Mouse (Mus musculus) testis, adult 2 months (tissue): ENCODE data around the gene Jagn1. TPM values are rescaled to one million over a fixed set of nuclear protein-coding genes. Genes with fewer than 3 reads are reported as not detected.

Experiments used
- H3K27ac ChIP-seq: fragments of 200-500 bp; 2 replicates; pipeline ENCODE4 v1.5.1; 2012; ENCODE audit warnings: low read depth, low read length; ENCODE audit not compliant: control insufficient read depth, insufficient read depth
- H3K27me3 ChIP-seq: fragments of 200-500 bp; 2 replicates; pipeline ENCODE4 v1.6.1; 2012; ENCODE audit warnings: mild to moderate bottlenecking, low read length, moderate library complexity; ENCODE audit not compliant: control insufficient read depth, insufficient read depth
- H3K36me3 ChIP-seq: fragments of 200-500 bp; 2 replicates; pipeline ENCODE4 v1.6.1; 2012; ENCODE audit warnings: mild to moderate bottlenecking, low read length; ENCODE audit not compliant: control insufficient read depth, insufficient read depth
- H3K4me1 ChIP-seq: fragments of 200-500 bp; 2 replicates; pipeline ENCODE4 v1.6.1; 2012; ENCODE audit warnings: low read length; ENCODE audit not compliant: control insufficient read depth, insufficient read depth
- H3K4me3 ChIP-seq: fragments of 200-500 bp; 2 replicates; pipeline ENCODE4 v1.5.1; 2012; ENCODE audit warnings: low read depth, mild to moderate bottlenecking, low read length, moderate library complexity, mixed read lengths; ENCODE audit not compliant: control insufficient read depth
- CTCF ChIP-seq: fragments of 200-500 bp; IDR thresholded peaks from 2 replicates; pipeline ENCODE4 v1.5.1; 2012; ENCODE audit warnings: low read depth, mild to moderate bottlenecking, inconsistent platforms, low read length, moderate library complexity; ENCODE audit not compliant: control insufficient read depth, insufficient read depth, insufficient replicate concordance
- POLR2A ChIP-seq: fragments of 200-500 bp; IDR thresholded peaks from 2 replicates; pipeline ENCODE4 v1.6.1; 2012; ENCODE audit warnings: low read depth, mild to moderate bottlenecking, inconsistent platforms, low read length, moderate library complexity; ENCODE audit not compliant: control insufficient read depth
- polyA plus RNA-seq: library from polyadenylated mRNA; depleted of rRNA; stranded (reverse); fragments of >200 nt; gene quantifications from 2 replicates; pipeline ENCODE4 v1.2.3, GENCODE M21; 2012

The Jagn1 gene
- polyA plus RNA-seq, 1 experiment, result 62.2 TPM

DNA sequence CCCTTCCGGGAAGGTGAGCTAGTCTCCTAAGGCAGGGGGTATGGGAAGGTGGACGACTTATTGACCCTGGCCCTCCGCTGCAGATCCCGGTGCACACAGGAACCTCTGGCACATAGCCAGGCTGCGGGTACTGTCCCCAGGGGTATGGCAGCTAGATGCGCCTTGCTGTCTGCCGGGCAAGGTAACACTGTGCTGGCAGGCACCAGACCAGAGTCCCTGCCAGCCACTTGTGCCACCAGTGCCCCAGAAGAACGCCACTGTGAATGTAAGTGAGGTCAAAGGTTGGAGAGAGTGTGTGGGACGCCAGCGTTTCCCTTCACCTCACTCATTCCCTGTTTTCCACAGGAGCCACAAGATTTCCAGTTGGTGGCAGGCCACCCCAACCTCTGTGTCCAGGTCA is 36.5 kb downstream of the Jagn1 start:
- H3K4me3 ChIP-seq, result no peak overlapping the region
- H3K4me1 ChIP-seq, result peaks cover 10% of the 10 kb centered on the region
- TF ChIP-seq POLR2A (no peak), CTCF (no peak)
- no peaks in the 10 kb centered on the region for H3K36me3 ChIP-seq
- H3K27ac ChIP-seq, result no peak overlapping the region
- no peaks in the 10 kb centered on the region for H3K27me3 ChIP-seq

DNA sequence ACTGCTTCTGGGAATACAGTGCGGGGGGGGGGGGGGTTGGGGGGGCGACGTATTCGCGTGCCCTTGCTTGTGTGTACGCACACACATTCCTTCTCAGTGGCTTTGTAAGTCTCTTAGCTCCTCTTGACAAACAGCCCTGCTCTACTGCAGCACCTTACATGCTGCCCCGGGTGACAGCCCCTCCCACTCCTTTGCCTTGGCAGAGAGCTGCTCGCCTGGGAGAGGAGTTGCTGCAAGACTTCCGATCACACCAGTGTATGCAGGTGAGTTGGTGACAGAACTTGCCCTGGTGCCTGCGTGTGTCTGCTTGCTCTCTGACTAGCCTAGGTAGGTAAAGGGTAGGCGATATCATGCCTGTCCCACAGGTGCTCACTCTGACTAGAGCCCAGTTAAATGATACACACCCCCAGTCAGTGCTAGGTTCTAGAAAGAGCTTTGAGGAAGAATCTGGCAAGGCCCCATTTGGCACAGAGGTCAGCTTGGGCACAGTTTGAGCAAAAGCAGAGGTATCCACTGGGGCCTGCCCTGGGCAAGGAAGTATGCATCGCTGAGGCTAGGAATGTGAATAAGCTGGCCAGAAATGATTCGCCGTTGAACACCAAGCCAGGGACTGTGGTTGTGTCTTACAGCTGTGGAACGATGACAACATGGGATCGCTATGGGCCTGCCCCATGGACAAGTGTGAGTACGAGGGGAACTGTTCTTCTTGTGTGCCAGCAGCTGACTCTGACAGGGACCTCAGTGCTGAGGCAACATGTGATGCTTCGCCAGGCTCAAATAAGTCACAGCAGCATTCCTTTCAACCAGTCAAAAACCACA is 38.4 kb downstream of the Jagn1 start:
- Histone ChIP-seq H3K27me3 (no peaks in the 10 kb centered on the region), H3K36me3 (no peaks in the 10 kb centered on the region)

DNA sequence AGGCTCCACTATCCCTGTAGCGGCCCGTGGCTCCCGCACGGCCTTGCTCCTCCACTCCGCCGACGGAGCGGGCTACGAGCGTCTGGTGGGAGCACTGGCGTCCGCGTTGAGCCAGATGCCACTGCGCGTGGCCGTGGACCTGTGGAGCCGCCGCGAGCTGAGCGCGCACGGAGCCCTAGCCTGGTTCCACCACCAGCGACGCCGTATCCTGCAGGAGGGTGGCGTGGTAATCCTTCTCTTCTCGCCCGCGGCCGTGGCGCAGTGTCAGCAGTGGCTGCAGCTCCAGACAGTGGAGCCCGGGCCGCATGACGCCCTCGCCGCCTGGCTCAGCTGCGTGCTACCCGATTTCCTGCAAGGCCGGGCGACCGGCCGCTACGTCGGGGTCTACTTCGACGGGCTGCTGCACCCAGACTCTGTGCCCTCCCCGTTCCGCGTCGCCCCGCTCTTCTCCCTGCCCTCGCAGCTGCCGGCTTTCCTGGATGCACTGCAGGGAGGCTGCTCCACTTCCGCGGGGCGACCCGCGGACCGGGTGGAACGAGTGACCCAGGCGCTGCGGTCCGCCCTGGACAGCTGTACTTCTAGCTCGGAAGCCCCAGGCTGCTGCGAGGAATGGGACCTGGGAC is 40.2 kb downstream of the Jagn1 start:
- Histone ChIP-seq H3K27me3 (no peaks in the 10 kb centered on the region), H3K27ac (no peak overlapping the region), H3K4me1 (peaks cover 10% of the 10 kb centered on the region), H3K4me3 (peak overlapping the region; percentile 84), H3K36me3 (no peaks in the 10 kb centered on the region)
- no peak for TF ChIP-seq POLR2A
- no peak for TF ChIP-seq CTCF

More for the DNA sequence above, 38.4 kb downstream of the Jagn1 start:
- no peak overlapping the region for H3K27ac ChIP-seq
- TF ChIP-seq POLR2A (no peak), CTCF (no peak)
- peaks cover 10% of the 10 kb centered on the region for H3K4me1 ChIP-seq
- H3K4me3 ChIP-seq, result no peak overlapping the region

DNA sequence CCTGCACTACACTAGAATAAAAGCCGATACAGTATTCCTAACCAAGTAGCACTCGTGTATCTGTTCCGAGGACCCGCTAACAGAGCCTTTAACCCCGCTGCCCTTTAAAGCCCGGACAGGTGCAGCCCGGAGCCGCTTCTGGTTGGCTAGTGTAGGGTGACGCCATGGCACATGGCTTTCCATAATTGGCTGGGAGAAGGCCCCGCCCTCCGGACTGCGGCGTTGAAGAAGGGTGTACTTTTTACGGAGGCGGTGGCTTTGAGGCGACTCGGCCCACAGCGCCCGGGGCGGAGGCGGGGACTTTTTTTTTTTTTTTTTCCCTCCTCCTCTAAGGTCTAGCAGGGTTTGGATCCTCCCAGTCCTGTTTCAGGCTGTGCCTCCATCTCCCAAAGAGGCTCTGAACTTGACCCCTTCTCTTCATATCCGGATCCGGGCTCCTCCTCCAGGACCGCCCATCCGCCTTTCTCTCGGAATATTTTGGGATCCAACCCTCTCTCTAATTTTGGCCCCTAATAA is 40.8 kb downstream of the Jagn1 start, which contains the start of gene Creld1:
Gene Creld1, plus strand, starts transcription at position 198 of the 516 bp plus-strand sequence.
- no peaks in the 10 kb centered on the region for H3K36me3 ChIP-seq
- TF ChIP-seq CTCF (no peak), POLR2A (0 out of 2 replicates have a peak, but pooled peaks have one; percentile 14)
- peak within 1 kb of the TSS; percentile 52; the same call in 1 of the 2 replicates for H3K27ac ChIP-seq
- H3K4me3 ChIP-seq, result peak within 1 kb of the TSS; percentile 84
- H3K4me1 ChIP-seq, result peaks cover 10% of the 10 kb centered on the region
- no peaks in the 10 kb centered on the region for H3K27me3 ChIP-seq

DNA sequence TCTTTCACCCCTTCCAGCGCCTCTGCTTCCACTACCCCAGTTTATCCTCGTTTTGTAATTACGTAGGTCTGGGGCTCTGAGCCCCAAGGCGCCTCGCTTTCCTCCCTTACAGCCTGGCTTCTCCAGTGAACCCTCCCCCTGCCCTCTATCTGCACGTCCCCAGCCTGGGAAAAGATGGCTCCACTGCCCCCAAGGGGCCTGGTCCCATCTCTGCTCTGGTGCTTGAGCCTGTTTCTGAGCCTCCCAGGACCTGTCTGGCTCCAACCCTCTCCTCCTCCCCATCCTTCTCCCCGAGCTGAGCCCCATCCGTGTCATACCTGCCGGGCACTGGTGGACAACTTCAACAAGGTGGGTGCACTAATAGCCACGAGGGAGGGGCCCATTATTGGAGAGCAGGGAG is 41.4 kb downstream of the Jagn1 start:
- no peaks in the 10 kb centered on the region for H3K36me3 ChIP-seq
- peaks cover 10% of the 10 kb centered on the region for H3K4me1 ChIP-seq

DNA sequence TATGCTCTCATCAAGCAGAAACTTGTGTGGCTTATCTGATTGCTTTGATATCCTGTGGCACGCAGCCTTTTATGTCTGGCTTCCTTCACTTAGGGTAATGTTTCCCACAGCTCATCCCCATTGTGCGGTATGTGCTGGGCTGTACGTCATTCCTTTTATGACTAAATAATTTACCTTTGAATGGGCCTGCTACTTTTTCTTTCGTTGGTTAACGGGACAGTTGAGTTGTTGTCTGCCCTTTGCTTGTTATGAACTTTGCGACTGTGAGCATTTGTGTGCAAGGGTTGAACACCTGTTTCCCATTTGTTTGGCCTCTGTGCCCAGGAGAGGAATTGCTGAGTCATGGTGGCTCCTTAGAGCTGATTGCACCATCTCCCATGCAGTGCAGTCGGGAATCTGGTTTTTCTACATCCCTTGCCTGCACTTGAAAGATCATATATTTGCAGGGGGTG is 44.8 kb downstream of the Jagn1 start:
- Histone ChIP-seq H3K36me3 (no peaks in the 10 kb centered on the region), H3K4me3 (no peak overlapping the region), H3K4me1 (peaks cover 9% of the 10 kb centered on the region), H3K27me3 (no peaks in the 10 kb centered on the region), H3K27ac (no peak overlapping the region)
- TF ChIP-seq POLR2A (no peak), CTCF (no peak)

More for the DNA sequence above, 41.4 kb downstream of the Jagn1 start:
- Histone ChIP-seq H3K27ac (peak overlapping the region; percentile 52; the same call in 1 of the 2 replicates), H3K27me3 (no peaks in the 10 kb centered on the region), H3K4me3 (peak overlapping the region; percentile 84)
- no peak for TF ChIP-seq POLR2A
- TF ChIP-seq CTCF, result no peak

DNA sequence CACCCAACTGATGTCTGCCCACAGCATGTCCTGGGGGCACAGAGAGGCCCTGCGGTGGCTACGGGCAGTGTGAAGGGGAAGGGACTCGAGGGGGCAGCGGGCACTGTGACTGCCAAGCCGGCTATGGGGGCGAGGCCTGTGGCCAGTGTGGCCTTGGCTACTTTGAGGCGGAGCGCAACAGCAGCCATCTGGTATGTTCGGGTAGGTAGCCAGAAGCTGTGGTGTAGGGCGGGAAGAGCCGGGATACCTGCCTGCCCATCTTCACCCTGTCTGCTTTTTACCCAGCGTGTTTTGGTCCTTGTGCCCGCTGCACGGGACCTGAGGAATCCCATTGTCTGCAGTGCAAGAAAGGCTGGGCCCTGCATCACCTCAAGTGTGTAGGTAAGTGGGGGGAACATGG is 47.0 kb downstream of the Jagn1 start:
- no peaks in the 10 kb centered on the region for H3K27me3 ChIP-seq
- TF ChIP-seq CTCF (no peak), POLR2A (no peak)
- no peak overlapping the region for H3K27ac ChIP-seq
- H3K4me1 ChIP-seq, result peaks cover 7% of the 10 kb centered on the region
- no peak overlapping the region for H3K4me3 ChIP-seq
- H3K36me3 ChIP-seq, result no peaks in the 10 kb centered on the region
